Mouse (Mus musculus) heart, embryonic 10.5 days (tissue): ENCODE data around the gene Myo1a. TPM values are rescaled to one million over a fixed set of nuclear protein-coding genes. Genes with fewer than 3 reads are reported as not detected.
A peak's percentile ranks its signal among the peaks of the same experiment; 100 is the strongest.

Experiments used
- DNase-seq: peaks from one replicate; pipeline ENCODE4 v3.0.0-alpha.2; 2017; ENCODE audit warnings: low spot score
- H3K27ac ChIP-seq: fragments of 300-500 bp; sonication (generic); 2 replicates; pipeline ENCODE4 v1.5.1; 2016; ENCODE audit warnings: mild to moderate bottlenecking
- H3K27me3 ChIP-seq: fragments of 300-500 bp; sonication (generic); 2 replicates; pipeline ENCODE4 v1.6.1; 2016; ENCODE audit warnings: mild to moderate bottlenecking; ENCODE audit not compliant: poor library complexity, insufficient read depth, severe bottlenecking
- H3K36me3 ChIP-seq: fragments of 300-500 bp; sonication (generic); 2 replicates; pipeline ENCODE4 v1.6.1; 2016; ENCODE audit warnings: mild to moderate bottlenecking, moderate library complexity
- H3K4me1 ChIP-seq: fragments of 300-500 bp; sonication (generic); 2 replicates; pipeline ENCODE4 v1.6.1; 2016; ENCODE audit warnings: mild to moderate bottlenecking
- H3K4me3 ChIP-seq: fragments of 300-500 bp; sonication (generic); 2 replicates; pipeline ENCODE4 v1.5.1; 2016; ENCODE audit warnings: mild to moderate bottlenecking, moderate library complexity
- H3K9me3 ChIP-seq: fragments of 300-500 bp; sonication (generic); 2 replicates; pipeline ENCODE4 v1.6.1; 2016; ENCODE audit warnings: mild to moderate bottlenecking, moderate library complexity
- WGBS: fragments of 180-500 bp; shearing (Covaris S2); methylation state at CpG from one replicate; pipeline ENCODE4 v1.1.7; 2016; 5-methylcytosine and 5-hydroxymethylcytosine counted together
- polyA plus RNA-seq: library from polyadenylated mRNA; unstranded; fragments of >200 nt; fragmentation: Nextera tagmentation; extraction: Ambion mirVana; gene quantifications from 2 replicates; pipeline ENCODE4 v1.2.1, GENCODE M21; 2016

Gene Myo1a
- polyA plus RNA-seq, 1 experiment from 2014 or later = 0.45 TPM

GRCm38 (mm10) chr10:127667269-127668092 lies 37.5 kb upstream of the Myo1a start:
- Histone ChIP-seq H3K36me3 (peaks cover 22% of the 10 kb centered on the region), H3K27me3 (peaks cover 35% of the 10 kb centered on the region), H3K4me3 (peak overlapping the region; percentile 78), H3K27ac (peak overlapping the region; percentile 96), H3K9me3 (no peaks in the 10 kb centered on the region), H3K4me1 (peaks cover 72% of the 10 kb centered on the region)
- WGBS = 1% methylated on average over 35 of the region's 35 CpGs
- DNase-seq = peak; percentile 94

GRCm38 (mm10) chr10:127668093-127669050 lies 36.6 kb upstream of the Myo1a start, which contains the start of gene Nab2:
Gene Nab2 (minus strand): TSS chr10:127668568.
- 1% methylated on average over 40 of the region's 40 CpGs for WGBS
- H3K36me3 ChIP-seq = peaks cover 16% of the 10 kb centered on the region
- no peaks in the 10 kb centered on the region for H3K9me3 ChIP-seq
- peak; percentile 86 for DNase-seq
- peaks cover 26% of the 10 kb centered on the region for H3K27me3 ChIP-seq
- peaks cover 64% of the 10 kb centered on the region for H3K4me1 ChIP-seq
- peak within 1 kb of the TSS; percentile 96 for H3K27ac ChIP-seq
- peak within 1 kb of the TSS; percentile 78 for H3K4me3 ChIP-seq

- DNase-seq = no peak
- peaks cover 56% of the 10 kb centered on the region for H3K4me1 ChIP-seq
- H3K4me3 ChIP-seq = peak overlapping the region; percentile 78
- peak overlapping the region; percentile 96 for H3K27ac ChIP-seq
- H3K9me3 ChIP-seq = no peaks in the 10 kb centered on the region
- H3K36me3 ChIP-seq = peaks cover 8% of the 10 kb centered on the region
- peaks cover 18% of the 10 kb centered on the region for H3K27me3 ChIP-seq
- 5% methylated on average over 7 of the region's 7 CpGs for WGBS
These were observed 35.8 kb upstream of the Myo1a start for GRCm38 (mm10) chr10:127669170-127669569.

DNA sequence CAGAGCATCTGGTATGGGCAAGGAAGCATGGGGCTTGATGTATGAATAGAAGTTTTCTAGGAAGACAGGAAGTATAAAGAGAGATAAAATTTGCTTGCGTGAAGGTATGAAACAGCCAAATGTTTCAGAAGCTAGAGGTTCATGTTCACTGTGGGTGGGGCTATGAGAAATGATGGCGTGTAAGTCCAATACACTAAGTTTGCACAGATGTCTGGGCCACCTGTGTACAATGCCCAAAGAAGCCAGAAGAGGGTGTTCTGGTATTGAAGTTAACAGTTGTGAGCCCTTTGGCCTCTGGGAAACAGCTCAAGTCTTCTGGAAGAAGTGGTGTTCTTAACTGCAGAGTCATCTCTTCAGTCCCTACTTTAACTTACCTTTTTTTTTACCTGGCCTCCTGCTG lies 34.8 kb upstream of the Myo1a start:
- Histone ChIP-seq H3K27ac (no peak overlapping the region), H3K4me1 (peaks cover 46% of the 10 kb centered on the region), H3K9me3 (no peaks in the 10 kb centered on the region), H3K4me3 (no peak overlapping the region), H3K27me3 (peaks cover 8% of the 10 kb centered on the region), H3K36me3 (no peaks in the 10 kb centered on the region)
- no peak for DNase-seq
- WGBS = 86% methylated on average over 2 of the region's 2 CpGs

DNA sequence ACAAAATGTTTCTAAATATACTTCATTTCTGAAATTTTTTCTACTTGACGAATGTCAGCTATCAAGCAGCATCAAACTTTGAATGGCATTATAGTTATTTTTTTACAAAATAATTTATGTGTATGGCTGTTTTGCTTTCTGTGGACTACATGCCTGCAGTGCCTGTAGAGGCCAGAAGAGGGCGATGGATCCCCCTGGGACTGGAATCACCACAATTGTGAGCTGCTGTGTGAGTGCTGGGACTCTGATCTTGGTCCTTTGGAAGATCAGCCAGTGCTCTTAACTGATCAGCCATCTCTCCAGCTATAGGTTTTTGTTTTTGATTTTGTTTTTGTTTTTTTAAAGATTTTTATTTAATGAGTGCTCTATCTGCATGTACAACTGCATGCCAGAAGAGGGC lies 33.7 kb upstream of the Myo1a start:
- no peaks in the 10 kb centered on the region for H3K27me3 ChIP-seq
- DNase-seq = no peak
- 28% methylated on average over 2 of the region's 2 CpGs for WGBS
- no peak overlapping the region for H3K4me3 ChIP-seq
- H3K27ac ChIP-seq = no peak overlapping the region
- H3K36me3 ChIP-seq = no peaks in the 10 kb centered on the region
- H3K9me3 ChIP-seq = no peaks in the 10 kb centered on the region
- peaks cover 35% of the 10 kb centered on the region for H3K4me1 ChIP-seq

DNA sequence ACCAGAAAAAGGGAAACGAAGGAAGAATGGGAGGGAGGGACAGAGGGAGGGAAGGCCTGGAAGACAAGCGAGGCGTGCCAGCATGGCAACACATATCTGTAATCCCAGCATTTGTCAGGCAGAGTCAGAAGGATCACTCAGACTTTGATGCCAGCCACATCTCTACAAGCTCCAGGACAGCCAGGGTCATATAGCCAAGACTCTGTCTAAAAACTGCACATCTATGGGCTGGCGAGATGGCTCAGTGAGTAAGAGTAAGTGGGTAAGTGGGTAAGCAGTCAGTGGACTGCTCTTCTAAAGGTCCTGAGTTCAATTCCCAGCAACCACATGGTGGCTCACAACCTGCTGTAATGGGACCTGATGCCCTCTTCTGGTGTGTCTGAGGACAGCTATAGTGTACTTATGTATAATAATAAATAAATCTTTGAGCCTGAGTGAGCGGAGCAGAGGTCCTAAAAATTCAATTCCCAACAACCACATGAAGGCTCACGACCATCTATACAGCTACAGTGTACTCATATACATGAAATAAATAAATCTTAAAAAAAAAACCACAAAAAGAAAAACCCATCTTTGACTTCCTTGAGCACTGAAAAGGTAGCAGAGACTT lies 30.8 kb upstream of the Myo1a start:
- Histone ChIP-seq H3K36me3 (no peaks in the 10 kb centered on the region), H3K27ac (no peak overlapping the region), H3K27me3 (no peaks in the 10 kb centered on the region), H3K9me3 (no peaks in the 10 kb centered on the region), H3K4me1 (peaks cover 13% of the 10 kb centered on the region), H3K4me3 (no peak overlapping the region)
- 81% methylated on average over 6 of the region's 6 CpGs for WGBS
- no peak for DNase-seq

- H3K4me3 ChIP-seq = no peak overlapping the region
- H3K9me3 ChIP-seq = no peaks in the 10 kb centered on the region
- no peaks in the 10 kb centered on the region for H3K27me3 ChIP-seq
- no peak overlapping the region for H3K27ac ChIP-seq
- no peaks in the 10 kb centered on the region for H3K36me3 ChIP-seq
- 85% methylated on average over 8 of the region's 8 CpGs for WGBS
- peak; percentile 87 for DNase-seq
- H3K4me1 ChIP-seq = peaks cover 6% of the 10 kb centered on the region; the same call in 1 of the 2 replicates
These were observed 30.0 kb upstream of the Myo1a start for GRCm38 (mm10) chr10:127674794-127675522.

- peaks cover 6% of the 10 kb centered on the region; the same call in 1 of the 2 replicates for H3K4me1 ChIP-seq
- H3K27me3 ChIP-seq = no peaks in the 10 kb centered on the region
- H3K4me3 ChIP-seq = peak overlapping the region; percentile 73; the same call in 1 of the 2 replicates
- no peak for DNase-seq
- H3K9me3 ChIP-seq = no peaks in the 10 kb centered on the region
- peak overlapping the region; percentile 72; the same call in 1 of the 2 replicates for H3K27ac ChIP-seq
- H3K36me3 ChIP-seq = no peaks in the 10 kb centered on the region
- 44% methylated on average over 5 of the region's 5 CpGs for WGBS
These were observed 29.0 kb upstream of the Myo1a start for GRCm38 (mm10) chr10:127675859-127676398.

- Histone ChIP-seq H3K27ac (peak overlapping the region; percentile 85), H3K27me3 (no peaks in the 10 kb centered on the region), H3K9me3 (no peaks in the 10 kb centered on the region), H3K4me3 (peak overlapping the region; percentile 73), H3K4me1 (peaks cover 6% of the 10 kb centered on the region; the same call in 1 of the 2 replicates), H3K36me3 (no peaks in the 10 kb centered on the region)
- under 1% methylated on average over 71 of the region's 71 CpGs for WGBS
- DNase-seq = peak; percentile 99
These were observed 28.1 kb upstream of the Myo1a start for GRCm38 (mm10) chr10:127676691-127677548.

GRCm38 (mm10) chr10:127677591-127678336 lies 27.2 kb upstream of the Myo1a start:
- peak; percentile 87 for DNase-seq
- 11% methylated on average over 14 of the region's 14 CpGs for WGBS
- peak overlapping the region; percentile 73 for H3K4me3 ChIP-seq

More at GRCm38 (mm10) chr10:127677591-127678336, 27.2 kb upstream of the Myo1a start:
- H3K4me1 ChIP-seq = peaks cover 6% of the 10 kb centered on the region; the same call in 1 of the 2 replicates
- no peaks in the 10 kb centered on the region for H3K9me3 ChIP-seq
- H3K27ac ChIP-seq = peak overlapping the region; percentile 85
- H3K27me3 ChIP-seq = no peaks in the 10 kb centered on the region
- no peaks in the 10 kb centered on the region for H3K36me3 ChIP-seq
